Mouse (Mus musculus): ENCODE measurements around the gene Pak4. TPM values are rescaled to one million over a fixed set of nuclear protein-coding genes. Genes with fewer than 3 reads are reported as not detected.

Gene Pak4
- 6.1 and 6.2 TPM in 2 replicates for polyA plus RNA-seq (2021; fragmentation: Nextera tagmentation)
- long read RNA-seq, experiment 1, transcript Pak4-202 (10 exons, 2,899 nt): major isoform, 5 of 10 reads
- long read RNA-seq, experiment 1, partial matches to known transcripts: 5 of 10 reads
- long read RNA-seq, experiment 1, other reads (novel, unspliced or antisense): 0 of 10 reads
- long read RNA-seq, experiment 2, transcript Pak4-202 (10 exons, 2,899 nt): major isoform, 24 of 38 reads
- long read RNA-seq, experiment 2, partial matches to known transcripts: 10 of 38 reads
- long read RNA-seq, experiment 2, other reads (novel, unspliced or antisense): 4 of 38 reads

DNA sequence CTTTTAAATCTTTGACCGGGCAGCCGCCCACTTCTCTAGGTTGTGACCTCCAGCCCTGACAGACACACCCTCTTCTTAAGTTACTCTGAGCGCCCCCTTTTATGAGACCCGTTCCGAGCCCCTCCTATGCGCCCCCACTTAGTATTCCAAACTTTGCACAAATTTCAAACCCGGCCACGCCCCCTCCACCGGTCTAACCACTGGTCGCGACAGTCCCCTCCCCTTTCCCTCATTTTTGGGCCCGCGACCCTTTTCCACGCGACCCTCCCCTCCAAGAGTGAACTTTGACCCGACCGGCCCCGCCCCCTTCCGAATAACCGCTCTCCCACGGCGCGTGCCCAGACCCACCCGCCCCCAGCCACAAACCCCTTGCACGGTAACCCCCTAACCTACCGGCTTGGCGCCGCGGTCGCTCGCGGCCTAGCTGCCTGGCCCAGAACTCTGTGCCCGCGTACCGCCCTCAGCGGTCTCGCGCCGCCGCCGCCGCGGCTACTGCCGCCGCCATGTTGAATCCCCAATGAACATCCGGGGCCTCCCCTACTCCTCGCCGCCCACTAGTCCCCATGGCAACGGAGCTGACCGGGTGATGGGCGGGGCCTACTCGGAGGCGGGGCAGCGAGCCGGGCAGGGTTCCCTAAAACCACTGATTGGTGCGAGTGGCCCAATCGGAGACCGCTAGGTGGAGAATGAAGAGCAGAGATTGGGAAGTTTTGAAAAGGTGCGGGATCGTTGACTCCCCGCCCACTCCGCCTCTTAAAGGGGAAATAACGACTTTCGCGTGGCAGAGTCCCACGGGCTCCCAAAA lies at the start of gene Pak4, which contains the start of gene Samd4b:
Pak4 (minus strand) TSS at position 544 of the 805 bp plus-strand sequence.
Samd4b (minus strand) TSS at position 503 of the 805 bp plus-strand sequence.

DNA sequence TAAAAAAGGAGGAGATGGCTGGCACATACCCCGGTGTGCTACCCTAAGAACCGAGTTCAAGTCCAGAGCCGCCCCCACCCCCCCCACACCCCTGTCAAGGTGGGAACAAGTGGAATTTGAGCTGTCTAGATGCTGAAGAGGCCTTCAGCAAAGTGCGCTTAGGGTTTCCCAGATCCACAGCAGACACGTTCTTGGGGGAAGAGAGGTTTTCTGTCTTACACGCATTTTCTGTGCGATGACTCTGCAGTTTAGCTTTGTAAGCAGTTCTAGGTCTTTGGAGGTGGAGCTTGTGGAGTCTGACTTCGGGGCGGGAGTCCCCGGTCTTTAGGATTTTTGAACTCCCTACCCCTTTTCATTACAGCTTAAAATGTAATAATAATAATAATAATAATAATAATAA lies 33.1 kb upstream of the Pak4 start, which contains the start of gene Acp7:
Acp7 (minus strand) TSS at position 260 of the 400 bp plus-strand sequence.

DNA sequence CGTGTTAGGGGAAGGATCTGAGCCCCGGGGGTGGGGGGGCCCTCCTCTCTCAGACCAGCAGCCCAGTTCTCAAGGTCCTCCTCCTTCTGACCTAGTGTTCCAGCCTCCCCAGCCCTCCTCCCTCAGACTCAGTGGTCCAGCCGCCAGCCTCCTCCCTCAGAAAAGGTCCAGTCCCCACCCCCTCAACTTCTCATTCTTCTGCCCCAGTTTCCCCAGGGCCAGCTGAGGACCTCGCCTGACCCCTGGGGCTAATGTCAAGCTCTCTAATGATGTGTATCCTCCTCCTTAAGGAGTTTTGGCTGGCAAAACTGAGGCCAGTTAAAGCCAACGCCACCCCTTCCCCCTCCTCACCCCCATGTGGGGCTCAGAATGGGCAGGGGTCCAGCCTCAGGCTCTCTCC lies 50.8 kb downstream of the Pak4 start, which contains the start of gene Nccrp1:
Nccrp1 (minus strand) TSS at position 101 of the 400 bp plus-strand sequence.

DNA sequence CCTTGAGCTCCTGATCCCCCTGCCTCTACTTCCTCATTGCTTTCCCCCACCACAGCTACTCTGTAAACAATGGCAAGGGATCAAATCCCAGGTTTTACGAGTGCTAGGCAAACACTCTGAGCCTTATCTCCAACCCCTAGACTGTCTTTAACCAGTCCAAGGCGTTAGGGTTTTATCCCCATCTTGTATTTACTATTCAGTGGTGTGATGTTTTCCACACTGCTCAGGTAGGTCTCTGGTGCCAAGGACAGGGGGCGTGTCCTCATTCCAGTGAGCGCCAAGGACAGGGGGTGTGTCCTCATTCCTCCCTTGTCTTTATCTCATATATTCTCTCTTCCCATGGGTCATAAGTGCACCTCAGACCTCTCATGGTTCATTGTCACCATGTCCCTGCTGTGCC lies 57.5 kb downstream of the Pak4 start, which contains the start of gene Sycn:
Sycn (plus strand) TSS at position 360 of the 400 bp plus-strand sequence.

DNA sequence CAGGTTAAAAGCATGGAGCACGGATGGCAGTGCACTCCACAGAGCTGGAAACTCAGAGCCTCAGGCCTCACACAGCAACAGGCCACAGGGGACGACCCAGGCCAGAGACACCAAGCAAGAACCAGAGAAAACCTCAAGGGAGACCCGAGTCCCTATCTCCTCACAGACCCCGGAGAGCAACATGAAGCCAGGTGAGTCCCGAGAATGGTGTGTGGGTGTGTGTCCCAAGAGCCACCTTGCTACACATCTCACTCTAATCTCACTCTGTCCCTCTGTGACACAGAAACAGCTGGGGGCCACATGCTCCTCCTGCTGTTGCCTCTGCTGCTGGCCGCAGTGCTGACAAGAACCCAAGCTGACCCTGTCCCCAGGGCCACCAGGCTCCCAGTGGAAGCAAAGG lies 75.4 kb downstream of the Pak4 start, which contains the start of gene Ifnl3:
Ifnl3 (plus strand) TSS at position 301 of the 400 bp plus-strand sequence.

DNA sequence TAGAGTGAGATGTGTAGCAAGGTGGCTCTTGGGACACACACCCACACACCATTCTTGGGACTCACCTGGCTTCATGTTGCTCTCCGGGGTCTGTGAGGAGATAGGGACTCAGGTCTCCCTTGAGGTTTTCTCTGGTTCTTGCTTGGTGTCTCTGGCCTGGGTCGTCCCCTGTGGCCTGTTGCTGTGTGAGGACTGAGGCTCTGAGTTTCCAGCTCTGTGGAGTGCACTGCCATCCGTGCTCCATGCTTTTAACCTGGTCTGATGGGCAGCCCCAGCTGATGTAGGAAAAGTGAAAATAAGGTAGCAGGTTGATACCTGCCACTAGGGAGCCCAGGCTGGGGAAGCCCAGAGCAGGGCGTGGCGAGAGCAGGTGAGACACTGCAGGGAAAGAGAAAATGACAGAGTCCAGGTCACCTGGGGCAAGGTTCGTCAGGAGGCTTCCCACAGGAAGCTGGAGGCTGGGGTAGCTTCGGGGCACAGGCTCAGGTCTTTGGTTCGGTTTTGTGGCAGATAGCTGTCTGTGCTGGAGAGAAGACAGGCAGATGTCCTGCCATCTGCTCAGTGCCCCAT lies 87.5 kb downstream of the Pak4 start, which contains the start of gene Ifnl2:
Ifnl2 (minus strand) TSS at position 51 of the 570 bp plus-strand sequence.

Small RNA genes lying within 50 kb of the gene (microRNA-seq; reads per million reads assigned to microRNA genes)
- not detected for gene Mir7049

Other genes with a start within 250 kb of the Pak4 start
- 1,578 and 1,706 TPM in 2 replicates for gene Rps16, start 247.5 kb downstream of the Pak4 start, polyA plus RNA-seq (2021; fragmentation: Nextera tagmentation)
- gene Plekhg2, start 225.6 kb downstream of the Pak4 start, polyA plus RNA-seq (2021; fragmentation: Nextera tagmentation): 0.77 and 1.2 TPM in 2 replicates
- gene Zfp36, start 217.9 kb downstream of the Pak4 start, polyA plus RNA-seq (2021; fragmentation: Nextera tagmentation): 0.77 and 1.1 TPM in 2 replicates
- gene Med29, start 205.5 kb downstream of the Pak4 start, polyA plus RNA-seq (2021; fragmentation: Nextera tagmentation): 77.7 and 79.7 TPM in 2 replicates
- gene Paf1, start 205.2 kb downstream of the Pak4 start, polyA plus RNA-seq (2021; fragmentation: Nextera tagmentation): 40.4 and 52.6 TPM in 2 replicates
- 6.8 and 7.5 TPM in 2 replicates for gene Gmfg, start 160.7 kb downstream of the Pak4 start, polyA plus RNA-seq (2021; fragmentation: Nextera tagmentation)
- gene Lrfn1, start 146.2 kb downstream of the Pak4 start, polyA plus RNA-seq (2021; fragmentation: Nextera tagmentation): 4.0 and 4.4 TPM in 2 replicates
- gene Ifnl2, start 87.7 kb downstream of the Pak4 start, polyA plus RNA-seq (2021; fragmentation: Nextera tagmentation): not detected in 2 replicates
- gene Ifnl3, start 75.3 kb downstream of the Pak4 start, polyA plus RNA-seq (2021; fragmentation: Nextera tagmentation): not detected in 2 replicates
- gene Sycn, start 57.3 kb downstream of the Pak4 start, polyA plus RNA-seq (2021; fragmentation: Nextera tagmentation): not detected in 2 replicates
- not detected in 2 replicates for gene Nccrp1, start 50.9 kb downstream of the Pak4 start, polyA plus RNA-seq (2021; fragmentation: Nextera tagmentation)
- 9.2 and 10.0 TPM in 2 replicates for gene Samd4b, start within 50 bp of the Pak4 start, polyA plus RNA-seq (2021; fragmentation: Nextera tagmentation)
- gene Acp7, start 33.1 kb upstream of the Pak4 start, polyA plus RNA-seq (2021; fragmentation: Nextera tagmentation): 1.0 and 1.2 TPM in 2 replicates
- 11.9 and 13.0 TPM in 2 replicates for gene Fbxo27, start 94.7 kb upstream of the Pak4 start, polyA plus RNA-seq (2021; fragmentation: Nextera tagmentation)
- gene Fbxo17, start 118.6 kb upstream of the Pak4 start, polyA plus RNA-seq (2021; fragmentation: Nextera tagmentation): 2.4 and 2.6 TPM in 2 replicates
- 263 and 268 TPM in 2 replicates for gene Mrps12, start 143.6 kb upstream of the Pak4 start, polyA plus RNA-seq (2021; fragmentation: Nextera tagmentation)
- 11.6 and 13.2 TPM in 2 replicates for gene Sars2, start 143.8 kb upstream of the Pak4 start, polyA plus RNA-seq (2021; fragmentation: Nextera tagmentation)
- gene Ccer2, start 158.0 kb upstream of the Pak4 start, polyA plus RNA-seq (2021; fragmentation: Nextera tagmentation): 0.69 and 1.0 TPM in 2 replicates
- gene Sirt2, start 168.6 kb upstream of the Pak4 start, polyA plus RNA-seq (2021; fragmentation: Nextera tagmentation): 156 and 178 TPM in 2 replicates
- 53.0 and 54.7 TPM in 2 replicates for gene Nfkbib, start 169.3 kb upstream of the Pak4 start, polyA plus RNA-seq (2021; fragmentation: Nextera tagmentation)
- gene Rinl, start 190.8 kb upstream of the Pak4 start, polyA plus RNA-seq (2021; fragmentation: Nextera tagmentation): 2.7 and 3.0 TPM in 2 replicates
- gene Hnrnpl, start 210.4 kb upstream of the Pak4 start, polyA plus RNA-seq (2021; fragmentation: Nextera tagmentation): 59.9 and 81.2 TPM in 2 replicates
- gene Ech1, start 227.0 kb upstream of the Pak4 start, polyA plus RNA-seq (2021; fragmentation: Nextera tagmentation): 166 and 175 TPM in 2 replicates
- gene Lgals4, start 235.7 kb upstream of the Pak4 start, polyA plus RNA-seq (2021; fragmentation: Nextera tagmentation): 0.19 and 0.28 TPM in 2 replicates